Mouse (Mus musculus): ENCODE measurements around the gene Ripk3.

- TF ChIP-seq CTCF (IDR thresholded peaks at IDR 0.05; ENCODE audit: control insufficient read depth, insufficient read depth, low read length) (no peak), POLR2A (IDR thresholded peaks at IDR 0.05; ENCODE audit: borderline replicate concordance, control insufficient read depth, low read depth, low read length) (no peak)
These were observed 37.5 kb upstream of the Ripk3 start for GRCm38 (mm10) chr14:55826142-55826541.
